Mouse (Mus musculus) liver, embryonic 14.5 days (tissue): ENCODE measurements at regions not wholly inside any gene's neighbourhood (a gene's known extent, or its start where the extent isn't known, plus 50 kb on each side); places are given as distances from the start of the nearest gene placed in this dataset.

ENCODE experiments used
- CTCF ChIP-seq: IDR thresholded peaks from 2 replicates; pipeline ENCODE4 v1.5.1; 2016; ENCODE audit warnings: antibody characterized with exemption, low read depth, control low read depth
- EP300 ChIP-seq: IDR thresholded peaks from 2 replicates; pipeline ENCODE4 v1.6.1; 2016; ENCODE audit warnings: antibody characterized with exemption, low read depth

GRCm38 (mm10) chr9:33067521-33067920 is 431.5 kb downstream of the Ets1 start:
- TF ChIP-seq CTCF (no peak), EP300 (no peak)
